Comparison of ENCODE assay signal across 9 mouse cellular contexts in the genomic region with DNA sequence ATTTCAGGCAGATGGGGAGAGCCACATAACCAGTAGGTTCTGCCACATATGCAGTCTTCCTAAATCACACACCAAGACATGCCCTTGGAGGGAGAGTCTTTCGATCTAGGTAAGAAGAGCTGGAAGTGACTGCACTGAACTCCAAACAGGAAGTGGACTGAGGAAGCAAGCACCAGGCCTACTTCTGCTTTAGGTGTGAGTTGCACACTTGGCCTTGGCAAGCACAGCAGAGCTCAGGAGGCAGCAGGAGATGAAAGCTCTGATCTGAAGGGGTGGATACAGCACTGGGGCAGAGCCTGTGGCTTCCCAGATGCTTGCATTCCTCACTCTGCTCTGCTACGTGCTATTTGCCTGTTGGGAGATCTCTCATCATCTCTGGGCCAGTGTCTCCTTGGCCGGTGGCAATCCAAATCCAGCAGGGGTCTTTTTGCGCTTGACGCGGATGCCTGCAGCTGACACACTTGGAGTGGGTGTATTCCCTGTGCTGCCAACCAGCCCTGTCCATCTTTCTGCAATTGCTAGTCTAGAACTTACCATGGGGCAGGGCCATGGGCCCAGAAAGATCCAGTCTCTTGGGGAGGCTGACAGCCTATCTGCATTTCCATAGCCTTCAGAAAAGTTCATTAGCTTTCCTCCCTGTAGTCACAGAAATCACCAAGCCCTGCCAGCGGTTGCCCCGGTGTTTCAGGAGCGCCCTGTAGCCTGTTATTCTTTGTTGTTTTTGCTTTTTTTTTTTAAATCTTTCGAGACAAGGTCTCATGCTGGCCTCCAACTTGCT. TPM values are rescaled to one million over a fixed set of nuclear protein-coding genes. Genes with fewer than 3 reads are reported as not detected.
DNase-seq lines count a peak whose midpoint lies in the region; ATAC-seq and TF ChIP-seq lines count a peak whose summit lies in the region.
"Had no signal": no experiment of that assay in that cellular context is flagged by ENCODE, and none has a peak within 500 bp of the region (broad histone marks: within the 10 kb centered on the region; RNA-seq: fewer than 3 reads in every experiment).

No protein-coding gene starts in this region.

- TF ChIP-seq CTCF in midbrain, postnatal 0 days (IDR thresholded peaks at IDR 0.05): no peak
- TF ChIP-seq CTCF in small intestine, adult 2 months (IDR thresholded peaks at IDR 0.05; ENCODE audit: extremely low read depth, insufficient read length, insufficient replicate concordance, low read depth, low read length): no peak

- no peak overlapping the region for H3K4me2 ChIP-seq in midbrain, postnatal 0 days (ENCODE audit: low read depth, low read length, poor library complexity, severe bottlenecking)
- H3K4me2 ChIP-seq in midbrain, embryonic 11.5 days: no peak overlapping the region
- no peak overlapping the region for H3K4me2 ChIP-seq in limb, embryonic 12.5 days

- H3K4me1 ChIP-seq in midbrain, postnatal 0 days (ENCODE audit: insufficient read depth, low read length): no peaks in the 10 kb centered on the region
- H3K4me1 ChIP-seq in midbrain, embryonic 11.5 days (ENCODE audit: control insufficient read depth, insufficient read depth, low read length): peaks cover 8% of the 10 kb centered on the region
- H3K4me1 ChIP-seq in limb, embryonic 12.5 days (replicated peaks): peaks cover 37% of the 10 kb centered on the region
- H3K4me1 ChIP-seq in small intestine, adult 2 months (ENCODE audit: control insufficient read depth, insufficient read depth, insufficient read length, low read length): peaks cover 18% of the 10 kb centered on the region

- no peak for TF ChIP-seq POLR2A in small intestine, adult 2 months (IDR thresholded peaks at IDR 0.05; ENCODE audit: low read depth, low read length)

- no peak overlapping the region for H3K4me3 ChIP-seq in midbrain, postnatal 0 days (ENCODE audit: low read depth, low read length)
- no peak overlapping the region for H3K4me3 ChIP-seq in midbrain, embryonic 11.5 days (ENCODE audit: low read depth, low read length)
- no peak overlapping the region for H3K4me3 ChIP-seq in limb, embryonic 12.5 days (replicated peaks)
- H3K4me3 ChIP-seq in small intestine, adult 2 months (ENCODE audit: low read depth, low read length): no peak overlapping the region

- peak; percentile 50 for DNase-seq in adrenal gland, postnatal 14 days
- DNase-seq in adrenal gland, postnatal 25 days: no peak
- DNase-seq in midbrain, postnatal 0 days (ENCODE audit: low spot score): peak; percentile 38
- no peak for DNase-seq in midbrain, embryonic 11.5 days (ENCODE audit: low spot score, missing footprints)
- no peak for DNase-seq in layer of hippocampus, postnatal 36 days
- DNase-seq: thymus, adult 18-20 months had no signal

- no peaks in the 10 kb centered on the region for H3K9me3 ChIP-seq in midbrain, postnatal 0 days (ENCODE audit: low read length)
- no peaks in the 10 kb centered on the region for H3K9me3 ChIP-seq in midbrain, embryonic 11.5 days (ENCODE audit: control insufficient read depth, low read length)
- no peaks in the 10 kb centered on the region for H3K9me3 ChIP-seq in limb, embryonic 12.5 days

- H3K36me3 ChIP-seq in midbrain, postnatal 0 days (ENCODE audit: insufficient read depth, low read length): no peaks in the 10 kb centered on the region
- no peaks in the 10 kb centered on the region for H3K36me3 ChIP-seq in midbrain, embryonic 11.5 days (ENCODE audit: control insufficient read depth, insufficient read depth, low read length)
- H3K36me3 ChIP-seq in limb, embryonic 12.5 days: no peaks in the 10 kb centered on the region
- no peaks in the 10 kb centered on the region for H3K36me3 ChIP-seq in small intestine, adult 2 months (ENCODE audit: control insufficient read depth, insufficient read depth, low read length)

- no peaks in the 10 kb centered on the region for H3K27me3 ChIP-seq in midbrain, postnatal 0 days (ENCODE audit: insufficient read depth, low read length)
- no peaks in the 10 kb centered on the region for H3K27me3 ChIP-seq in midbrain, embryonic 11.5 days (ENCODE audit: control insufficient read depth, insufficient read depth, low read length)
- H3K27me3 ChIP-seq in limb, embryonic 12.5 days: no peaks in the 10 kb centered on the region
- H3K27me3 ChIP-seq in small intestine, adult 2 months (ENCODE audit: control insufficient read depth, insufficient read depth, low read length): no peaks in the 10 kb centered on the region

- whole genome bisulfite sequencing in midbrain, postnatal 0 days: 72% methylated on average over 10 of the region's 10 CpGs
- 74% methylated on average over 10 of the region's 10 CpGs for WGBS in midbrain, embryonic 11.5 days
- 82% methylated on average over 10 of the region's 10 CpGs for WGBS in limb, embryonic 12.5 days
- 75% methylated on average over 10 of the region's 10 CpGs for WGBS in small intestine, adult 2 months

- ATAC-seq in midbrain, postnatal 0 days (ENCODE audit: low FRiP score): no peak
- no peak for ATAC-seq in midbrain, embryonic 11.5 days (ENCODE audit: low FRiP score)
- ATAC-seq in limb, embryonic 12.5 days (ENCODE audit: insufficient number of reproducible peaks, insufficient read depth, low FRiP score, low TSS enrichment, low read depth): no peak
- ATAC-seq in erythroblast, adult 5-6 weeks (replicated peaks; ENCODE audit: low FRiP score, poor library complexity, severe bottlenecking): no peak

- no peak overlapping the region for H3K9ac ChIP-seq in midbrain, postnatal 0 days (replicated peaks; ENCODE audit: low read length, poor library complexity, severe bottlenecking)
- no peak overlapping the region for H3K9ac ChIP-seq in midbrain, embryonic 11.5 days (ENCODE audit: low read length)
- no peak overlapping the region for H3K9ac ChIP-seq in limb, embryonic 12.5 days (replicated peaks)

- no peak overlapping the region for H3K27ac ChIP-seq in midbrain, postnatal 0 days (ENCODE audit: low read depth, low read length)
- no peak overlapping the region for H3K27ac ChIP-seq in midbrain, embryonic 11.5 days (ENCODE audit: low read depth, low read length)
- peak overlapping the region; percentile 3; the same call in 1 of the 2 replicates for H3K27ac ChIP-seq in limb, embryonic 12.5 days
- H3K27ac ChIP-seq in small intestine, adult 2 months (ENCODE audit: insufficient read depth, low read depth, low read length): peak overlapping the region; percentile 49

RNA-seq across cellular contexts. Expression of a gene that starts 25.8 kb away (rescaled TPM):
- 0.41 TPM in 1 of 2 replicates, not detected in the other for total RNA-seq in adrenal gland, postnatal 14 days (2021)
- total RNA-seq in adrenal gland, postnatal 25 days (2021): 2.1 and 3.5 TPM in 2 replicates
- total RNA-seq in midbrain, postnatal 0 days (2014; rRNA removed): 5.4 and 5.5 TPM in 2 replicates
- polyA plus RNA-seq in midbrain, postnatal 0 days (2015; fragmentation: Nextera tagmentation; extraction: Ambion mirVana): 1.4 TPM in 2 replicates
- not detected in 2 replicates for polyA plus RNA-seq in midbrain, embryonic 11.5 days (2014; fragmentation: Nextera tagmentation; extraction: Ambion mirVana)
- polyA plus RNA-seq in limb, embryonic 12.5 days (2016; fragmentation: Nextera tagmentation; extraction: Ambion mirVana): not detected in 2 replicates
- polyA plus RNA-seq in small intestine, adult 2 months (2012; rRNA removed): not detected in 2 replicates
- total RNA-seq in erythroblast, adult 5-6 weeks (2015; ENCODE audit: low replicate concordance): not detected in 2 replicates
- total RNA-seq in erythroblast, adult 5-6 weeks (2017; ENCODE audit: low replicate concordance): not detected in 2 replicates
- total RNA-seq in layer of hippocampus, postnatal 36 days (2021): 1 to 10 TPM; 2.9 to 3.5 TPM

RNA-seq across cellular contexts. Expression of a gene that starts 34.0 kb away (rescaled TPM):
- 36.1 and 48.0 TPM in 2 replicates for total RNA-seq in adrenal gland, postnatal 14 days (2021)
- total RNA-seq in adrenal gland, postnatal 25 days (2021): 58.2 and 64.5 TPM in 2 replicates
- 7.5 and 9.0 TPM in 2 replicates for total RNA-seq in midbrain, postnatal 0 days (2014; rRNA removed)
- 3.1 and 3.8 TPM in 2 replicates for polyA plus RNA-seq in midbrain, postnatal 0 days (2015; fragmentation: Nextera tagmentation; extraction: Ambion mirVana)
- 8.2 and 9.0 TPM in 2 replicates for polyA plus RNA-seq in midbrain, embryonic 11.5 days (2014; fragmentation: Nextera tagmentation; extraction: Ambion mirVana)
- 12.2 and 15.0 TPM in 2 replicates for polyA plus RNA-seq in limb, embryonic 12.5 days (2016; fragmentation: Nextera tagmentation; extraction: Ambion mirVana)
- polyA plus RNA-seq in small intestine, adult 2 months (2012; rRNA removed): 6.3 and 9.7 TPM in 2 replicates
- 22.3 and 23.4 TPM in 2 replicates for total RNA-seq in erythroblast, adult 5-6 weeks (2015; ENCODE audit: low replicate concordance)
- total RNA-seq in erythroblast, adult 5-6 weeks (2017; ENCODE audit: low replicate concordance): 25.3 and 39.0 TPM in 2 replicates
- 10 to 100 TPM in 1 of 2 experiments, 1 to 10 TPM in 1; 9.8 to 10.9 TPM for total RNA-seq in layer of hippocampus, postnatal 36 days (2021)

RNA-seq across cellular contexts. Expression of a gene that starts 41.1 kb away (rescaled TPM):
- total RNA-seq in adrenal gland, postnatal 14 days (2021): 1.7 and 2.9 TPM in 2 replicates
- total RNA-seq in adrenal gland, postnatal 25 days (2021): 1.1 and 1.6 TPM in 2 replicates
- total RNA-seq in midbrain, postnatal 0 days (2014; rRNA removed): 0.99 and 2.2 TPM in 2 replicates
- polyA plus RNA-seq in midbrain, postnatal 0 days (2015; fragmentation: Nextera tagmentation; extraction: Ambion mirVana): 0.33 and 0.77 TPM in 2 replicates
- polyA plus RNA-seq in midbrain, embryonic 11.5 days (2014; fragmentation: Nextera tagmentation; extraction: Ambion mirVana): 12.0 and 13.6 TPM in 2 replicates
- 21.7 and 22.8 TPM in 2 replicates for polyA plus RNA-seq in limb, embryonic 12.5 days (2016; fragmentation: Nextera tagmentation; extraction: Ambion mirVana)
- polyA plus RNA-seq in small intestine, adult 2 months (2012; rRNA removed): 3.8 and 5.0 TPM in 2 replicates
- 2.9 and 6.9 TPM in 2 replicates for total RNA-seq in erythroblast, adult 5-6 weeks (2015; ENCODE audit: low replicate concordance)
- 6.5 and 19.7 TPM in 2 replicates for total RNA-seq in erythroblast, adult 5-6 weeks (2017; ENCODE audit: low replicate concordance)
- under 1 TPM; 0.12 to 0.25 TPM for total RNA-seq in layer of hippocampus, postnatal 36 days (2021)

Comparison
In these comparisons a context has a peak if more than half of its experiments do, and no peak if none do; other contexts are left out.
1. DNase-seq: peak in adrenal gland, postnatal 14 days (single experiment) and midbrain, postnatal 0 days (single experiment); none in adrenal gland, postnatal 25 days (single experiment), midbrain, embryonic 11.5 days (single experiment) and layer of hippocampus, postnatal 36 days (0 of 2).
2. H3K27ac ChIP-seq: peak in limb, embryonic 12.5 days (single experiment) and small intestine, adult 2 months (single experiment); none in midbrain, postnatal 0 days (single experiment) and midbrain, embryonic 11.5 days (single experiment).